Mouse (Mus musculus) intestine, postnatal 0 days (tissue): ENCODE measurements around the gene Zfp787. TPM values are rescaled to one million over a fixed set of nuclear protein-coding genes. Genes with fewer than 3 reads are reported as not detected.
A peak's percentile ranks its signal among the peaks of the same experiment; 100 is the strongest.
"Not testable (repeated sequence)": the region's sequence is repeated elsewhere in the genome, so short reads cannot be mapped to it uniquely, and the experiment has no call there.

ENCODE experiments used
- ATAC-seq: fragments of 200-750 bp; cut with Nextera tagmentation; 2 replicates; pipeline ENCODE4 v1.8.0; 2017; ENCODE audit warnings: mild to moderate bottlenecking, moderate TSS enrichment, moderate library complexity
- H3K27ac ChIP-seq: fragments of 300-500 bp; sonication (generic); 2 replicates; pipeline ENCODE4 v1.5.1; 2014; ENCODE audit warnings: mild to moderate bottlenecking, low read depth, low read length, moderate library complexity
- H3K27me3 ChIP-seq: fragments of 300-500 bp; sonication (generic); replicated peaks from 2 replicates; pipeline ENCODE4 v1.6.1; 2014; ENCODE audit warnings: low read length, mixed read lengths; ENCODE audit not compliant: control insufficient read depth, insufficient read depth
- H3K36me3 ChIP-seq: fragments of 300-500 bp; sonication (generic); 2 replicates; pipeline ENCODE4 v1.6.1; 2014; ENCODE audit warnings: mild to moderate bottlenecking, moderate library complexity; ENCODE audit not compliant: control insufficient read depth, insufficient read depth
- H3K4me1 ChIP-seq: fragments of 300-500 bp; sonication (generic); replicated peaks from 2 replicates; pipeline ENCODE4 v1.6.1; 2014; ENCODE audit warnings: antibody characterized with exemption, low read length, mixed read lengths; ENCODE audit not compliant: control insufficient read depth, insufficient read depth
- H3K4me2 ChIP-seq: fragments of 300-500 bp; sonication (generic); replicated peaks from 2 replicates; pipeline ENCODE4 v1.6.1; 2014; ENCODE audit warnings: low read depth, mild to moderate bottlenecking, moderate library complexity
- H3K4me3 ChIP-seq: fragments of 300-500 bp; sonication (generic); 2 replicates; pipeline ENCODE4 v1.5.1; 2014; ENCODE audit warnings: low read depth, low read length
- H3K9ac ChIP-seq: fragments of 300-500 bp; sonication (generic); 2 replicates; pipeline ENCODE4 v1.6.1; 2014; ENCODE audit warnings: mild to moderate bottlenecking, low read depth, low read length
- H3K9me3 ChIP-seq: fragments of 300-500 bp; sonication (generic); 2 replicates; pipeline ENCODE4 v1.6.1; 2016; ENCODE audit warnings: mixed run types; ENCODE audit not compliant: control insufficient read depth
- CTCF ChIP-seq: sonication (generic); IDR thresholded peaks from 2 replicates; pipeline ENCODE4 v1.5.1; 2016; ENCODE audit warnings: low read depth, mild to moderate bottlenecking, control low read depth, antibody characterized with exemption, moderate library complexity
- WGBS: fragments of 180-500 bp; shearing (Covaris S2); extraction: QIAGEN DNeasy Blood & Tissue Kit; methylation state at CpG from one replicate; pipeline ENCODE4 v1.1.7; 2014; 5-methylcytosine and 5-hydroxymethylcytosine counted together
- polyA plus RNA-seq: library from polyadenylated mRNA; unstranded; fragments of >200 nt; fragmentation: Nextera tagmentation; extraction: Ambion mirVana; gene quantifications from 2 replicates; pipeline ENCODE4 v1.2.1, GENCODE M21; 2015

The Zfp787 gene
- polyA plus RNA-seq, 1 experiment from 2014 or later: 42.2 TPM

GRCm38 (mm10) chr7:6179013-6179412 lies 23.2 kb upstream of the Zfp787 start:
- no peaks in the 10 kb centered on the region for H3K9me3 ChIP-seq
- no peak overlapping the region for H3K4me2 ChIP-seq
- no peak overlapping the region for H3K27ac ChIP-seq
- H3K27me3 ChIP-seq: no peaks in the 10 kb centered on the region
- no peak for ATAC-seq
- peaks cover 10% of the 10 kb centered on the region; the same call in 1 of the 2 replicates for H3K36me3 ChIP-seq
- TF ChIP-seq CTCF: no peak
- H3K9ac ChIP-seq: no peak overlapping the region
- H3K4me3 ChIP-seq: no peak overlapping the region
- H3K4me1 ChIP-seq: no peaks in the 10 kb centered on the region

GRCm38 (mm10) chr7:6174365-6174987 lies 18.7 kb upstream of the Zfp787 start:
- H3K27ac ChIP-seq: not testable (repeated sequence)
- 71% methylated on average over 9 of the region's 9 CpGs for WGBS

GRCm38 (mm10) chr7:6173872-6174271 lies 18.1 kb upstream of the Zfp787 start:
- Histone ChIP-seq H3K4me3 (no peak overlapping the region), H3K27me3 (no peaks in the 10 kb centered on the region), H3K9ac (no peak overlapping the region), H3K36me3 (no peaks in the 10 kb centered on the region), H3K4me1 (no peaks in the 10 kb centered on the region), H3K9me3 (no peaks in the 10 kb centered on the region), H3K27ac (no peak overlapping the region), H3K4me2 (no peak overlapping the region; the same call in 1 of the 2 replicates)
- no peak for TF ChIP-seq CTCF
- no peak for ATAC-seq
- 55% methylated on average over 8 of the region's 8 CpGs for WGBS

More at GRCm38 (mm10) chr7:6174365-6174987, 18.7 kb upstream of the Zfp787 start:
- H3K9me3 ChIP-seq, H3K4me3 ChIP-seq, H3K4me2 ChIP-seq, H3K27me3 ChIP-seq, H3K4me1 ChIP-seq, H3K9ac ChIP-seq, H3K36me3 ChIP-seq, ATAC-seq: not testable (repeated sequence)
- peak; percentile 41 for TF ChIP-seq CTCF

- Histone ChIP-seq H3K4me2 (peak overlapping the region; percentile 84), H3K4me3 (peak overlapping the region; percentile 61), H3K4me1 (no peaks in the 10 kb centered on the region), H3K27ac (no peak overlapping the region), H3K27me3 (no peaks in the 10 kb centered on the region), H3K36me3 (no peaks in the 10 kb centered on the region), H3K9me3 (no peaks in the 10 kb centered on the region), H3K9ac (peak overlapping the region; percentile 52)
- ATAC-seq: no peak
- no peak for TF ChIP-seq CTCF
- WGBS: under 1% methylated on average over 28 of the region's 28 CpGs
These were observed 17.0 kb upstream of the Zfp787 start for GRCm38 (mm10) chr7:6172674-6173244.

- WGBS: under 1% methylated on average over 37 of the region's 37 CpGs
- peak within 1 kb of the TSS; percentile 52 for H3K9ac ChIP-seq
- H3K27ac ChIP-seq: peak within 1 kb of the TSS; percentile 52
- ATAC-seq: peak; percentile 94
- H3K36me3 ChIP-seq: no peaks in the 10 kb centered on the region
- H3K4me1 ChIP-seq: no peaks in the 10 kb centered on the region
- H3K27me3 ChIP-seq: no peaks in the 10 kb centered on the region
- peak within 1 kb of the TSS; percentile 61 for H3K4me3 ChIP-seq
- TF ChIP-seq CTCF: no peak
- no peaks in the 10 kb centered on the region for H3K9me3 ChIP-seq
- H3K4me2 ChIP-seq: peak within 1 kb of the TSS; percentile 84
These were observed 16.3 kb upstream of the Zfp787 start, which contains the start of gene Zfp444 for GRCm38 (mm10) chr7:6172006-6172649. TSS of gene Zfp444 (plus strand) at chr7:6172226.

- WGBS: 1% methylated on average over 24 of the region's 24 CpGs
- H3K9me3 ChIP-seq: no peaks in the 10 kb centered on the region
- H3K27me3 ChIP-seq: no peaks in the 10 kb centered on the region
- ATAC-seq: peak; percentile 63
- peak overlapping the region; percentile 37; the same call in 1 of the 2 replicates for H3K9ac ChIP-seq
- H3K4me1 ChIP-seq: no peaks in the 10 kb centered on the region
- H3K4me2 ChIP-seq: peak overlapping the region; percentile 84
- no peaks in the 10 kb centered on the region for H3K36me3 ChIP-seq
- H3K4me3 ChIP-seq: peak overlapping the region; percentile 61
- TF ChIP-seq CTCF: peak; percentile 83
- peak overlapping the region; percentile 52 for H3K27ac ChIP-seq
These were observed 15.7 kb upstream of the Zfp787 start for GRCm38 (mm10) chr7:6171444-6172005.
